Mouse (Mus musculus) forebrain, embryonic 11.5 days (tissue): ENCODE data around the gene Uqcrq. TPM values are rescaled to one million over a fixed set of nuclear protein-coding genes. Genes with fewer than 3 reads are reported as not detected.

Source experiments
- ATAC-seq: fragments of 200-750 bp; cut with Nextera tagmentation; replicated peaks from 2 replicates; pipeline ENCODE4 v1.8.0; 2017; ENCODE audit warnings: moderate TSS enrichment; ENCODE audit not compliant: low FRiP score
- DNase-seq: peaks from one replicate; pipeline ENCODE4 v3.0.0-alpha.2; 2017; ENCODE audit warnings: low spot score
- H3K27ac ChIP-seq: fragments of 300-500 bp; sonication (generic); 2 replicates; pipeline ENCODE4 v1.5.1; 2014; ENCODE audit warnings: low read depth, low read length
- H3K27me3 ChIP-seq: fragments of 300-500 bp; sonication (generic); 2 replicates; pipeline ENCODE4 v1.6.1; 2014; ENCODE audit warnings: mild to moderate bottlenecking, low read length, mixed read lengths; ENCODE audit not compliant: control insufficient read depth, insufficient read depth
- H3K36me3 ChIP-seq: fragments of 300-500 bp; sonication (generic); 2 replicates; pipeline ENCODE4 v1.6.1; 2014; ENCODE audit warnings: mild to moderate bottlenecking, low read length, moderate library complexity, mixed read lengths; ENCODE audit not compliant: control insufficient read depth, insufficient read depth
- H3K4me1 ChIP-seq: fragments of 300-500 bp; sonication (generic); replicated peaks from 2 replicates; pipeline ENCODE4 v1.6.1; 2014; ENCODE audit warnings: low read length, mixed read lengths; ENCODE audit not compliant: control insufficient read depth, insufficient read depth
- H3K4me2 ChIP-seq: fragments of 300-500 bp; sonication (generic); 2 replicates; pipeline ENCODE4 v1.6.1; 2014; ENCODE audit warnings: low read depth, mild to moderate bottlenecking, low read length, moderate library complexity, mixed read lengths; ENCODE audit not compliant: severe bottlenecking
- H3K4me3 ChIP-seq: fragments of 300-500 bp; sonication (generic); 2 replicates; pipeline ENCODE4 v1.5.1; 2014; ENCODE audit warnings: low read depth, low read length
- H3K9ac ChIP-seq: fragments of 300-500 bp; sonication (generic); 2 replicates; pipeline ENCODE4 v1.6.1; 2014; ENCODE audit warnings: low read length
- H3K9me3 ChIP-seq: fragments of 300-500 bp; sonication (generic); 2 replicates; pipeline ENCODE4 v1.6.1; 2016; ENCODE audit warnings: low read length, mixed read lengths; ENCODE audit not compliant: control insufficient read depth
- WGBS: fragments of 180-500 bp; shearing (Covaris S2); extraction: QIAGEN DNeasy Blood & Tissue Kit; methylation state at CpG from one replicate; pipeline ENCODE4 v1.1.7; 2014; 5-methylcytosine and 5-hydroxymethylcytosine counted together
- polyA plus RNA-seq: library from polyadenylated mRNA; unstranded; fragments of >200 nt; fragmentation: Nextera tagmentation; extraction: Ambion mirVana; gene quantifications from 2 replicates; pipeline ENCODE4 v1.2.1, GENCODE M21; 2014

Gene Uqcrq
- polyA plus RNA-seq, 1 experiment from 2014 or later, result 564 TPM

GRCm38 (mm10) chr11:53457372-53457954, 26.8 kb upstream of the Uqcrq start:
- Histone ChIP-seq H3K27ac (no peak overlapping the region), H3K9ac (peak overlapping the region; percentile 60), H3K4me1 (peaks cover 3% of the 10 kb centered on the region; the same call in 1 of the 2 replicates), H3K9me3 (no peaks in the 10 kb centered on the region), H3K27me3 (peaks cover 29% of the 10 kb centered on the region), H3K4me2 (peak overlapping the region; percentile 82), H3K36me3 (no peaks in the 10 kb centered on the region), H3K4me3 (peak overlapping the region; percentile 42)
- ATAC-seq, result 0 out of 2 replicates have a peak, but pooled peaks have one; percentile 49
- DNase-seq, result peak; percentile 58
- 3% methylated on average over 29 of the region's 29 CpGs for WGBS

- H3K36me3 ChIP-seq, result no peaks in the 10 kb centered on the region
- H3K27ac ChIP-seq, result no peak within 1 kb of the TSS
- H3K9me3 ChIP-seq, result no peaks in the 10 kb centered on the region
- peak within 1 kb of the TSS; percentile 82 for H3K4me2 ChIP-seq
- peaks cover 3% of the 10 kb centered on the region; the same call in 1 of the 2 replicates for H3K4me1 ChIP-seq
- H3K9ac ChIP-seq, result peak within 1 kb of the TSS; percentile 60
- peak within 1 kb of the TSS; percentile 42 for H3K4me3 ChIP-seq
- WGBS, result 4% methylated on average over 41 of the region's 42 CpGs
- ATAC-seq, result 0 out of 2 replicates have a peak, but pooled peaks have one; percentile 36
- DNase-seq, result peak; percentile 71
- H3K27me3 ChIP-seq, result peaks cover 22% of the 10 kb centered on the region; the same call in 1 of the 2 replicates
These were observed 26.1 kb upstream of the Uqcrq start, which contains the start of the genes Gm10447 and Shroom1 for GRCm38 (mm10) chr11:53456474-53457371. Gene Gm10447 (minus strand): TSS chr11:53457110. Gene Shroom1 (plus strand): TSS chr11:53457205.

GRCm38 (mm10) chr11:53453031-53453430, 22.4 kb upstream of the Uqcrq start:
- no peak for DNase-seq
- Histone ChIP-seq H3K4me1 (peaks cover 3% of the 10 kb centered on the region; the same call in 1 of the 2 replicates), H3K4me3 (no peak overlapping the region), H3K4me2 (no peak overlapping the region), H3K9me3 (no peaks in the 10 kb centered on the region), H3K27ac (no peak overlapping the region), H3K36me3 (no peaks in the 10 kb centered on the region), H3K9ac (no peak overlapping the region), H3K27me3 (peaks cover 15% of the 10 kb centered on the region; the same call in 1 of the 2 replicates)
- 90% methylated on average over 5 of the region's 5 CpGs for WGBS
- ATAC-seq, result no peak

GRCm38 (mm10) chr11:53452396-53452795, 21.8 kb upstream of the Uqcrq start:
- 92% methylated on average over 9 of the region's 9 CpGs for WGBS
- no peak for ATAC-seq
- peaks cover 9% of the 10 kb centered on the region; the same call in 1 of the 2 replicates for H3K27me3 ChIP-seq
- DNase-seq, result no peak
- no peak overlapping the region for H3K4me3 ChIP-seq
- peaks cover 1% of the 10 kb centered on the region; the same call in 1 of the 2 replicates for H3K4me1 ChIP-seq
- H3K36me3 ChIP-seq, result no peaks in the 10 kb centered on the region
- no peak overlapping the region for H3K27ac ChIP-seq
- no peaks in the 10 kb centered on the region for H3K9me3 ChIP-seq
- H3K9ac ChIP-seq, result no peak overlapping the region
- no peak overlapping the region for H3K4me2 ChIP-seq

GRCm38 (mm10) chr11:53451361-53451760, 20.7 kb upstream of the Uqcrq start:
- DNase-seq (no peak), ATAC-seq (no peak)
- no peaks in the 10 kb centered on the region for H3K4me1 ChIP-seq
- no peak overlapping the region for H3K4me2 ChIP-seq
- H3K9ac ChIP-seq, result no peak overlapping the region
- H3K4me3 ChIP-seq, result no peak overlapping the region
- WGBS, result 66% methylated on average over 2 of the region's 2 CpGs
- no peaks in the 10 kb centered on the region for H3K36me3 ChIP-seq
- 0 out of 2 replicates have a peak, but pooled peaks cover under 1% of the 10 kb centered on the region for H3K27me3 ChIP-seq
- H3K27ac ChIP-seq, result no peak overlapping the region
- no peaks in the 10 kb centered on the region for H3K9me3 ChIP-seq

- ATAC-seq (no peak), DNase-seq (no peak)
- WGBS, result 75% methylated on average over 15 of the region's 15 CpGs
- Histone ChIP-seq H3K4me3 (no peak overlapping the region), H3K4me2 (no peak overlapping the region), H3K36me3 (no peaks in the 10 kb centered on the region), H3K9me3 (no peaks in the 10 kb centered on the region), H3K4me1 (no peaks in the 10 kb centered on the region), H3K27ac (no peak overlapping the region), H3K9ac (no peak overlapping the region), H3K27me3 (no peaks in the 10 kb centered on the region)
These were observed 19.6 kb upstream of the Uqcrq start for GRCm38 (mm10) chr11:53450070-53450705.

GRCm38 (mm10) chr11:53448529-53448928, 17.9 kb upstream of the Uqcrq start:
- no peaks in the 10 kb centered on the region for H3K9me3 ChIP-seq
- H3K36me3 ChIP-seq, result no peaks in the 10 kb centered on the region
- H3K4me1 ChIP-seq, result no peaks in the 10 kb centered on the region
- no peak overlapping the region for H3K4me2 ChIP-seq
- DNase-seq (no peak), ATAC-seq (no peak)
- H3K9ac ChIP-seq, result no peak overlapping the region
- no peak overlapping the region for H3K4me3 ChIP-seq
- H3K27me3 ChIP-seq, result no peaks in the 10 kb centered on the region
- no peak overlapping the region for H3K27ac ChIP-seq
- WGBS, result 88% methylated on average over 1 of the region's 1 CpGs

GRCm38 (mm10) chr11:53447996-53448395, 17.4 kb upstream of the Uqcrq start:
- DNase-seq (no peak), ATAC-seq (no peak)

More at GRCm38 (mm10) chr11:53447996-53448395, 17.4 kb upstream of the Uqcrq start:
- no peaks in the 10 kb centered on the region for H3K36me3 ChIP-seq
- H3K27ac ChIP-seq, result no peak overlapping the region
- no peaks in the 10 kb centered on the region for H3K9me3 ChIP-seq
- 89% methylated on average over 8 of the region's 8 CpGs for WGBS
- H3K4me3 ChIP-seq, result no peak overlapping the region
- H3K4me1 ChIP-seq, result no peaks in the 10 kb centered on the region
- H3K27me3 ChIP-seq, result no peaks in the 10 kb centered on the region
- no peak overlapping the region for H3K9ac ChIP-seq
- H3K4me2 ChIP-seq, result no peak overlapping the region
